Mouse (Mus musculus): ENCODE results near the gene Sec14l2.

DNA sequence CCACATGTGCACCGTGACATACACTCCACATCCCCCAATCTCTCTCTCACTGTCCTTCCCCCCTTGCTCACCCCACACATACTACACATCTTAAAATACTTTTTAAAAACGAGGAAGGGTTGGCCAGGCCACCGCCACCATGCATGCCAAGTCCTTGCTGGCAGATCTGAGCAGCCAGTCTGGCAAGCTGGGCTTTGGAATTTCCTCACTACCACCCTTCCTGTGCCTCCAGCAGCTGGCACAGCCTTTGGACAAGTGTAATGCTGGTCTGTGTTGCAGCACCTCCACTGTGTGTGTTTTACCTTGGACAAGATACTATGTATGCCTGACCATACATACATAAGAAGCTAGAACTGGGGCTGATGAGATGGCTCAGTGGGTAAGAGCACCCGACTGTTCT, 9.7 kb downstream of the Sec14l2 start:
- TF ChIP-seq CTCF (IDR thresholded peaks at IDR 0.05; ENCODE audit: low read depth) (no peak), EP300 (IDR thresholded peaks at IDR 0.05; ENCODE audit: low read depth) (no peak)
